Mouse (Mus musculus) erythroblast, embryonic 14.5 days (primary cell): ENCODE results near the gene Gfod1. TPM values are rescaled to one million over a fixed set of nuclear protein-coding genes. Genes with fewer than 3 reads are reported as not detected.

Source experiments
- H3K27me3 ChIP-seq: 2 replicates; pipeline ENCODE4 v1.6.1; 2012; ENCODE audit warnings: inconsistent platforms; ENCODE audit not compliant: control insufficient read depth
- H3K36me3 ChIP-seq: 2 replicates; pipeline ENCODE4 v1.6.1; 2012; ENCODE audit warnings: mild to moderate bottlenecking, inconsistent platforms; ENCODE audit not compliant: control insufficient read depth
- H3K4me1 ChIP-seq: 2 replicates; pipeline ENCODE4 v1.6.1; 2012; ENCODE audit warnings: inconsistent platforms; ENCODE audit not compliant: control insufficient read depth
- H3K4me3 ChIP-seq: replicated peaks from 2 replicates; pipeline ENCODE3; 2012; ENCODE audit warnings: moderate library complexity, mild to moderate bottlenecking, inconsistent platforms
- H3K9me3 ChIP-seq: 2 replicates; pipeline ENCODE4 v1.6.1; 2012; ENCODE audit warnings: low read length, inconsistent platforms, mixed read lengths; ENCODE audit not compliant: control insufficient read depth
- GATA1 ChIP-seq: IDR thresholded peaks from 2 replicates; pipeline ENCODE4 v1.6.1; 2012; ENCODE audit warnings: low read length, inconsistent platforms, mixed read lengths
- TAL1 ChIP-seq: IDR thresholded peaks from 3 replicates; pipeline ENCODE4 v1.6.1; 2012; ENCODE audit warnings: low read length, inconsistent platforms, mixed read lengths
- polyA plus RNA-seq: library from polyadenylated mRNA; stranded (reverse); fragments of >175 nt; gene quantifications from 2 replicates; pipeline ENCODE4 v1.2.3, GENCODE M21; 2012

The Gfod1 gene
- polyA plus RNA-seq, 1 experiment, result 0.01 TPM

- H3K9me3 ChIP-seq, result no peaks in the 10 kb centered on the region
- no peaks in the 10 kb centered on the region for H3K27me3 ChIP-seq
- TF ChIP-seq TAL1, result no peak
- no peak for TF ChIP-seq GATA1
- H3K4me3 ChIP-seq, result no peak overlapping the region
- no peaks in the 10 kb centered on the region for H3K4me1 ChIP-seq
- H3K36me3 ChIP-seq, result no peaks in the 10 kb centered on the region
Observed at GRCm38 (mm10) chr13:43331721-43332444, 27.9 kb upstream of the Gfod1 start.

GRCm38 (mm10) chr13:43325427-43325826 is 21.5 kb upstream of the Gfod1 start:
- TF ChIP-seq TAL1 (no peak), GATA1 (no peak)
- Histone ChIP-seq H3K4me1 (no peaks in the 10 kb centered on the region), H3K36me3 (no peaks in the 10 kb centered on the region), H3K4me3 (no peak overlapping the region), H3K27me3 (no peaks in the 10 kb centered on the region), H3K9me3 (no peaks in the 10 kb centered on the region)

GRCm38 (mm10) chr13:43321492-43321891 is 17.5 kb upstream of the Gfod1 start:
- Histone ChIP-seq H3K4me3 (no peak overlapping the region), H3K36me3 (no peaks in the 10 kb centered on the region), H3K9me3 (no peaks in the 10 kb centered on the region), H3K4me1 (no peaks in the 10 kb centered on the region), H3K27me3 (no peaks in the 10 kb centered on the region)
- TF ChIP-seq GATA1, result no peak
- TF ChIP-seq TAL1, result no peak

- Histone ChIP-seq H3K36me3 (no peaks in the 10 kb centered on the region), H3K9me3 (no peaks in the 10 kb centered on the region), H3K4me1 (no peaks in the 10 kb centered on the region), H3K27me3 (no peaks in the 10 kb centered on the region), H3K4me3 (no peak overlapping the region)
- no peak for TF ChIP-seq TAL1
- no peak for TF ChIP-seq GATA1
Observed at GRCm38 (mm10) chr13:43319396-43319795, 15.4 kb upstream of the Gfod1 start.

GRCm38 (mm10) chr13:43317411-43317810 is 13.4 kb upstream of the Gfod1 start:
- H3K9me3 ChIP-seq, result no peaks in the 10 kb centered on the region
- H3K27me3 ChIP-seq, result no peaks in the 10 kb centered on the region
- TF ChIP-seq GATA1 (no peak), TAL1 (no peak)
- H3K36me3 ChIP-seq, result no peaks in the 10 kb centered on the region
- H3K4me1 ChIP-seq, result no peaks in the 10 kb centered on the region
- no peak overlapping the region for H3K4me3 ChIP-seq

- Histone ChIP-seq H3K4me3 (no peak overlapping the region), H3K36me3 (no peaks in the 10 kb centered on the region), H3K9me3 (peaks cover 7% of the 10 kb centered on the region), H3K27me3 (peaks cover 59% of the 10 kb centered on the region), H3K4me1 (peaks cover 27% of the 10 kb centered on the region)
- no peak for TF ChIP-seq GATA1
- no peak for TF ChIP-seq TAL1
Observed at GRCm38 (mm10) chr13:43305181-43305924, 1.4 kb upstream of the Gfod1 start.

GRCm38 (mm10) chr13:43304700-43305099 is 728 bp upstream of the Gfod1 start:
- H3K27me3 ChIP-seq, result peaks cover 66% of the 10 kb centered on the region
- TF ChIP-seq GATA1, result no peak
- TF ChIP-seq TAL1, result no peak
- H3K4me1 ChIP-seq, result peaks cover 27% of the 10 kb centered on the region
- H3K9me3 ChIP-seq, result peaks cover 5% of the 10 kb centered on the region
- no peak overlapping the region for H3K4me3 ChIP-seq
- no peaks in the 10 kb centered on the region for H3K36me3 ChIP-seq

- H3K9me3 ChIP-seq, result no peaks in the 10 kb centered on the region
- peaks cover 68% of the 10 kb centered on the region for H3K27me3 ChIP-seq
- H3K36me3 ChIP-seq, result no peaks in the 10 kb centered on the region
- H3K4me1 ChIP-seq, result peaks cover 27% of the 10 kb centered on the region
- peak overlapping the region; percentile 62 for H3K4me3 ChIP-seq
- TF ChIP-seq GATA1, result no peak
- TF ChIP-seq TAL1, result no peak
Observed at GRCm38 (mm10) chr13:43303161-43303965, 609 bp downstream of the Gfod1 start.

- H3K4me3 ChIP-seq, result peak overlapping the region; percentile 62
- TF ChIP-seq TAL1 (no peak), GATA1 (no peak)
- H3K36me3 ChIP-seq, result no peaks in the 10 kb centered on the region
- peaks cover 68% of the 10 kb centered on the region for H3K27me3 ChIP-seq
- H3K9me3 ChIP-seq, result no peaks in the 10 kb centered on the region
- H3K4me1 ChIP-seq, result peaks cover 27% of the 10 kb centered on the region
Observed at GRCm38 (mm10) chr13:43302651-43303160, 1.3 kb downstream of the Gfod1 start.
